Mouse (Mus musculus): ENCODE measurements around the gene Rnf114.

DNA sequence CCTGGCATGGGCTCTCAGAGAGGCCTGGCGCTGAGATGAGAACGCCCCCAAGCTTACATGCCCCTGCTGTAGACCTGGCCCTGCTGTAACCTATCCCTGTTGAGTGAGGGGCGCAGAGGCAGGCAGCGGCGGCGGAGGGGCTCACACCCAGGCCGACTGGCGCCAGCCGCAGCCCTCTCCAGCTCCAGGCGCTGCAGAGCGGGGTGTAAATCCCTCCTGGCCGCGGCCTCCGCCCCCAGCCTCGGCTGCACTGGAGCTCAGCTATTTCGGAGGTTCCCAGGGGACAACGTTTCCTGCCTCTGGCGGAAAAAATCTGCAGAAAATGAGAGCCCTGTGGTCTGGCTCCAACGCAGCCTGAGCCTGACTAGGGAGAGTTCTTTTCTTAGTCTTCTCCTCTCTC lies 73.2 kb downstream of the Rnf114 start:
- TF ChIP-seq CTCF (IDR thresholded peaks at IDR 0.05; ENCODE audit: low read depth), result no peak
- TF ChIP-seq EP300 (IDR thresholded peaks at IDR 0.05; ENCODE audit: low read depth), result no peak
